Mouse (Mus musculus): ENCODE measurements at regions not wholly inside any gene's neighbourhood (a gene's known extent, or its start where the extent isn't known, plus 50 kb on each side); places are given as distances from the start of the nearest gene placed in this dataset.

DNA sequence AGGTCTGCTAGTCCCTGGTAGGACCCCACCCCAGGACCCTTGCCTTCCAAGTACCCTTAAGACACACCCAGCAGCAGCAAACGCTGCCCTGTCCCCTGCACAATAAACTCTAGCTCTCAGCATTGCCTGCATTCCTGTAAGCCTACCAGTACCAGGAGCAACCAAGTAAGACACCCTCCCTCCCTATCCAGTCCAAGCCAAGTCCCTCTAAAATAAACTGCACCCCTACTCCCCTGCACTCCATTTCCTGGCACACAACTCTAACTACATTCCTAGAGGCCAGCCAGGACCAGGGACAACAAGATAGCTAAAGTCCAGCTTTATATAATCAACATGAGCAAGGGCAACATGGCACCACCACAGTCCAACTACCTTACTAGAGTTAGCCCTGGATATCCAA, 103.5 kb downstream of the Ids start:
- DNase-seq (ENCODE audit: low read depth, low spot score): no peak

DNA sequence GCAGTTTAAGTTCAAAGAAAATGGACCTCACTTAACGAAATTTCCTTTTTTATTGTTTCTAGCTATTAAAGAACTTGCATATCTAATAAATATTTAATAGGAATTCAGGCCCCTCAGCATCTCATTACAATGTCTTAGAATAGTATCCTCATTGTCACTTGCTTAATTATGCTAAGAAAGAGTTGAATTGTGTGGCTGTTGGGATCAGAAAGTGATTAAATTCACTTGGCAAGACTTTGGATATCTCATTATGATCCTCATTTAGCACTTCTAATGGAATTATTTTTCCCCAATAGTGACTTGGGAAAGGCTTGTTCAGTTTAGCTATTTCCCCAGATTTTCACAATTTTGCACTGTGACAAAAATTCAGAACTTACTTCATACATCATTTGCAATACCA, 148.9 kb downstream of the Ids start:
- no peak for DNase-seq (ENCODE audit: low read depth, low spot score)

DNA sequence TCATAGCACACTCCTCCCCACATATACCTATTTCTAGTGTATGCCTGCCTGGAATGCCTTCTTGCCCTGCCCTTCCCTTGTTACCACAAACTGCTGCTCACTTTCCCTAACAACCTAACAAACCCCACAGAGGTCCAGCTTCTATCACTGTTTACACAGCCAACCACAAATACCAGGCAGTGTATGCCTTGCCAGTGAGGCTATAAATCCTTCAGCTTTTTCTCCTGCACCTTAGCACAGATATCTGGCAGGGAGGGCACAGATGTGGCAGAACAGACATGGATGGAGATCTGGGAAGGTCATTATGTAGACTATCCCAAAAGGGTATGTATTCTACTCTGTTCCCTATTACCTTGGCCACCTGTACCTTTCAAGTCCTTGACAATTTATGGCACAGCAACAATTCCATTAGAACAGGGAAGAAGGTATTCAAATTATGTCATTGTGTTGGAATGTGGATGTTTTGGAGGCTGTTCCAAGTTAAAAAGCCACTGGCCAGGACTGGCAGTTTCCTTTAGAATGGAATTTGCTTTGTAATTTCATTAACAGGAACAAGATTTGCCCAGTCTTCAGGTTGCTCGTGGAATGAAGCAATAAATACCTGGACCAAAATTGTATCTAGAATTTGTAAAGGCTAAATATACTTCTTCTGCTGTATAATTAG, 180.3 kb downstream of the Ids start:
- DNase-seq (ENCODE audit: low read depth, low spot score): no peak

DNA sequence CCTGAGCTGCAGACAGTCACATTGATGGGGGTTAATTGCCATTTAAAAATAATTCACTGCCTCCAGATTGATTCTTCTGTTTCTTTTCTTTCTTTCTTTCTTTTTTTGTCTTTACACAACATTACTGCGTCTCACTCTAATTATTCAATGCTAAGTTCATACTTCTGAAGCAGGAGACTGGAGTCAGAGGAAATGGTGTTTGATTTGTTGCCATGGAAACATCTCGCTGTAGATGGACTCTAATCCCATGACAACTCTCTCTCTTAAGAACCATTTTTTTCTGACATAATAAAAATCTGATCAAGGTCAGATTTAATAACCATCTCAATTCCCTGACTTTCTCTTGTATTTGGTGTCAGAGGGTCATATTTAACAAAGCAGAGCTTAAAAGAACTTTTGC, 195.1 kb downstream of the Ids start:
- no peak for DNase-seq (ENCODE audit: low read depth, low spot score)

DNA sequence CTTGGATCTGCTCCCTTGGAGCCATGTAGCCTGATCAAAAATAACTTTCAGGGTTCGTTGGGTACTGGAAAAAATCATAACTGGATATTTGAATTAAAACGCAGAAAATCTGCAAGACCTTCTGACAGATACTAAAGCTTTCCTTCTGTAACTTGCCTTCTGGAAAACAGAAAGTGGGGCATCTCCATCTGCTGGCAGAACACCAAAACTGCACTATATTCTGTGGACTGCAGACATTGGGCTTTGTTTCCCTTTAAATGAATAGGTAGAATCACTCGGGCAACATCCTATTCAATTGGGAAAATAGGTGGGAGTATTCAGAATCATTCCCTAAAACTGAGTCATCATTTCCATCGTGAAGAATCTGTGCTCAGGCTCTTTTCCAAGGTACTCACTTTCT, 203.9 kb downstream of the Ids start:
- peak; percentile 18 for DNase-seq (ENCODE audit: low read depth, low spot score)
